Mouse (Mus musculus) lung, postnatal 4 days (tissue): ENCODE data around the gene Stk38.
"Not testable (repeated sequence)": the region's sequence is repeated elsewhere in the genome, so short reads cannot be mapped to it uniquely, and the experiment has no call there.

Experiments used
- DNase-seq, 2 experiments: peaks; one replicate each; pipeline ENCODE4 v3.0.0; 2021

Gene Stk38

GRCm38 (mm10) chr17:29006812-29007211, 983 bp downstream of the Stk38 start:
- peak in 1 of 2 experiments; percentile 30 for DNase-seq

- DNase-seq = no peak
These were observed 2.8 kb downstream of the Stk38 start for GRCm38 (mm10) chr17:29005002-29005401.

GRCm38 (mm10) chr17:29003740-29004139, 4.1 kb downstream of the Stk38 start:
- no peak for DNase-seq

GRCm38 (mm10) chr17:29000465-29000864, 7.3 kb downstream of the Stk38 start:
- DNase-seq = no peak

- no peak for DNase-seq
These were observed 13.2 kb downstream of the Stk38 start for GRCm38 (mm10) chr17:28994615-28995014.

GRCm38 (mm10) chr17:28993004-28993403, 14.8 kb downstream of the Stk38 start:
- not testable (repeated sequence) for DNase-seq

- peak; percentile 41 to 53 for DNase-seq
These were observed 15.7 kb downstream of the Stk38 start for GRCm38 (mm10) chr17:28992105-28992504.

GRCm38 (mm10) chr17:28991286-28991685, 16.5 kb downstream of the Stk38 start:
- DNase-seq = no peak

GRCm38 (mm10) chr17:28990060-28990459, 17.7 kb downstream of the Stk38 start:
- no peak for DNase-seq

GRCm38 (mm10) chr17:28988996-28989395, 18.8 kb downstream of the Stk38 start:
- no peak for DNase-seq

GRCm38 (mm10) chr17:28988291-28988690, 19.5 kb downstream of the Stk38 start:
- DNase-seq = no peak

- peak; percentile 41 to 59 for DNase-seq
These were observed 20.1 kb downstream of the Stk38 start for GRCm38 (mm10) chr17:28987713-28988112.

- peak in 1 of 2 experiments; percentile 29 for DNase-seq
These were observed 21.0 kb downstream of the Stk38 start for GRCm38 (mm10) chr17:28986833-28987232.

GRCm38 (mm10) chr17:28984724-28985420, 22.9 kb downstream of the Stk38 start:
- DNase-seq = no peak

GRCm38 (mm10) chr17:28982591-28982990, 25.2 kb downstream of the Stk38 start:
- DNase-seq = no peak

GRCm38 (mm10) chr17:28981081-28981480, 26.7 kb downstream of the Stk38 start:
- no peak for DNase-seq

GRCm38 (mm10) chr17:28979091-28979490, 28.7 kb downstream of the Stk38 start:
- no peak for DNase-seq

- no peak for DNase-seq
These were observed 37.7 kb downstream of the Stk38 start for GRCm38 (mm10) chr17:28970122-28970521.

GRCm38 (mm10) chr17:28967021-28967610, 40.7 kb downstream of the Stk38 start:
- peak; percentile 16 to 52 for DNase-seq

GRCm38 (mm10) chr17:28961596-28961995, 46.2 kb downstream of the Stk38 start:
- no peak for DNase-seq

GRCm38 (mm10) chr17:28960597-28960996, 47.2 kb downstream of the Stk38 start:
- no peak for DNase-seq

- DNase-seq = no peak
These were observed 53.4 kb downstream of the Stk38 start for GRCm38 (mm10) chr17:28954416-28954815.

- peak in 1 of 2 experiments; percentile 17 for DNase-seq
These were observed 54.5 kb downstream of the Stk38 start for GRCm38 (mm10) chr17:28953251-28953650.
